Mouse (Mus musculus): ENCODE measurements at regions not wholly inside any gene's neighbourhood (a gene's known extent, or its start where the extent isn't known, plus 50 kb on each side); places are given as distances from the start of the nearest gene placed in this dataset.

DNA sequence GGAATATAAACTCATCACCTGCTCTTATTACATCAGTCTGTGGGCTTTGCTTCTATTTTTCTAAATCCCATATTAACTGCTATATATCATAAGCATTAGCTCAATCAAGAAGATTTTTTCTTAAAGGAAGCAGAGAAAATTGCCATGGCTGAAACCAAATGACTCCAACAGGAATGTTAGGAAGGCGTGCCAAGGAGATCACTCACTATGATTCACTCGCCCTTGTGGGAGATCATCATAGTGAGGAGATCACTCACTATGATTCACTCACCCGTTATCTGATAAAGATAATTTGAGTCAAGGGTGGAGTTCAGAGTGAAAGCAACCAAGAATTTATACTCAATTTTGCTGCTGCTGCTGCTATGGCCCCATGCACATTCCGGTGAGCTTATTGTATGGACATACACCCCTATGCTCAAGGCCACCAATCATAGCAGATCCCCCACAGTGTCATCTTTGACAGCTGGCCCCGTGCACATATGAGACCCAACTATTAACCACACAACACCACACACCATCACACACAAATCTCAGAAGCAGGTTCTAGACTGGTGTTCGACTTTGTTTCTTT lies 63.8 kb upstream of the Fer start:
- DNase-seq (ENCODE audit: low spot score in 2 of 2), result no peak

DNA sequence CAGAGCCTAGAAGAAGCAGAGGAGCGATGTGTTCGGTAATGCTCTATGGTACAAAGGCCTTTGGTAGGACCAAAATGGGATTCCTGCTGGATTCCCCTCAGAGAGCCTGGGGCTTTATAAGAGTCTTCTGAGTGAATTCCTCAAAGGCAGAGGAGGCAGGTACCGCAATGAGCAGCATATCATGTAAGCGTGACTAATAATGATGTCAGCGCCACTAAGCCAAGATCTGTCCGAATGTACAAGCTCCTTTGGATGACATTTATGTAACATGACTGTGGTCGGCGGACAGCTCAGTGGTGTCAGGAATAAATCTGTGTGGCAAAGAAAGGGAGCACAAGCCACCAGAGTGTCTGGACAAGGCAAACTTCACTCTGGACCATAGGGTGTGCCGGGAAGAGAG lies 61.5 kb upstream of the Fer start:
- no peak for DNase-seq (ENCODE audit: low spot score in 2 of 2)

DNA sequence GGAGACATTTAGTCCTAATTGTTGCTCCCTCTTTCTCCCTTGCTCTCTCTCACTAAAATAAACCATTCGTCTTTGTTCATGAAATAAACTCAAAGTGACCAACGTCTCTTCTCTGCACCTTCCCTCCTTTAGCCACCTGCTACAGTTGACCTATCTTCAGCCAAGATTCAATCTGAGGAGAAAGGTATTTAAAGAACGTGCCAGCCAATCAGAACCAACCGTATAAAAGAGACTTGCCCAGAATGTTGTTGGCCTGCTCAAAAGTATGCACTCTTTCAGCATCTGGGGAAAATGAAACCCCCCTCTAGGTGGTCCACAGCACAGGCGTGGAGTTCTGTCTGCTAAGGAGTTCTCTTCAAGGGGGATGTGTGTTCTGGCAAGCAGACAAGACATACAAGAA lies 60.0 kb upstream of the Fer start:
- DNase-seq (ENCODE audit: low spot score in 2 of 2), result no peak

GRCm38 (mm10) chr17:63803599-63803998 lies 59.3 kb upstream of the Fer start:
- peak; percentile 66 to 84 for DNase-seq (ENCODE audit: low spot score in 2 of 2)

DNA sequence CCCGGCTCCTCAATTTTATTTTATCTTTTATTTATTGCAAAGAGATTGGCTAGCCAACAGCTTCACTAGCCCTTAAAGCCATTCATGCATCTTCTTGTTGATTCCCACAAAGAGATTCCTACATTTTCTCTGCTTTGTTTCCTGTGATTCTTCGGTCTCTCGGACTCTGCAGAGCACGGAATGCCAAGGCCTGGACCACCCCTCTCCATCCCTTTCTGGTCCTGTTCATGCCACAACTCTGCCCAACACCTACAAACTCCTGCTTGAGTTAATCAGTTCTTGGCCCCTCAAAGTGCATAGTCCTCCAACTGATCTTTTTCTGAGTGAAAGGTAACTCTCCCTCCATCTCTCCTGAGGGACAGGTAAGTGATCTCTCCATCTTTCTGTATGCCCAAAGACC lies 58.4 kb upstream of the Fer start:
- no peak for DNase-seq (ENCODE audit: low spot score in 2 of 2)

GRCm38 (mm10) chr17:63806360-63806759 lies 56.5 kb upstream of the Fer start:
- DNase-seq (ENCODE audit: low spot score in 2 of 2), result no peak

GRCm38 (mm10) chr17:63807590-63808228 lies 55.2 kb upstream of the Fer start:
- DNase-seq (ENCODE audit: low spot score in 2 of 2), result no peak

- DNase-seq (ENCODE audit: low spot score in 2 of 2), result no peak
Measured at GRCm38 (mm10) chr17:63808756-63809155, 54.1 kb upstream of the Fer start.

GRCm38 (mm10) chr17:63811246-63811785 lies 51.5 kb upstream of the Fer start:
- no peak for DNase-seq (ENCODE audit: low spot score in 2 of 2)

DNA sequence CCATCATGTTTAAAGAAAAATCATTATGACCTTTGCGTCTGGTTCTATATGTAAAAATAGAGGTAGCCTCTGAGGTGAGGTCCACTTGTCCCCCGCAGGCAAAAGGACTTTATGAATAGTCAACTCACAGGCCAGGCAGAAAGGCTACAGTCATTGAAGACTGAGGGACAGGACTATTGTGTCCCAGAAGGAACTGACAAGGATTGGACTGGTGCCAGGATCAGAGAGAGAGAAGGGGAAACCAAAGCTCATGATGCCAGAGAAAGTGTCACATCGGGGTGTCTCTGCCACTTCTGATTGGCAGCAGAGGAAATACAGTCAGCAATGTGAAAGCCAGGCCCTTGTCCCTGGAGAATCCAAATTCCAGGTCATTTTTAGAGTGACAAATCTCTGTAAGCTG lies 50.3 kb upstream of the Fer start:
- no peak for DNase-seq (ENCODE audit: low spot score in 2 of 2)
